Mouse (Mus musculus): Measurements from ENCODE around the gene Tha1.

DNA sequence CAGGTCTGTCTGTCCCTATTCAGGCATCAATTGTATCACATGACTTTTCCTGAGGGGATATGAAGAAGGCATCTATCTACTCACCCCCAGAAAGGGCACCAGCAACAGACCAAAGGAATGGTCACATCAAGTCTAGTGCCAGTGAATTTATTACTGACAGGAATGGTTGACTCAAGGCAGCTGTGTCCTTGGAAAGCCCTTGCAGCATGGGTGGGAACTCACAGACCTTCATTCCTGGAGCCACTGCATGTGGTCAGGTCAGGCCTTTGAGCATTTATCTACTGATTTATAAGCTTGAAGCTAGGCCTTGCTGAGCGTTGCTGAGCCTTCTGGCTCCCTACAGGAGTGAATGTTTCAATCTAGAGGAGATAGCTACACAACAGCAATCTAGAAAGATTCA is 32.4 kb downstream of the Tha1 start:
- TF ChIP-seq CTCF (IDR thresholded peaks at IDR 0.05; ENCODE audit: extremely low read depth, insufficient read length, insufficient replicate concordance, low read depth, low read length), result no peak
- no peak for TF ChIP-seq POLR2A (IDR thresholded peaks at IDR 0.05; ENCODE audit: low read depth, low read length)

All from small intestine, adult 2 months (tissue).